ENCODE assay signal across 8 mouse cellular contexts in the genomic region with DNA sequence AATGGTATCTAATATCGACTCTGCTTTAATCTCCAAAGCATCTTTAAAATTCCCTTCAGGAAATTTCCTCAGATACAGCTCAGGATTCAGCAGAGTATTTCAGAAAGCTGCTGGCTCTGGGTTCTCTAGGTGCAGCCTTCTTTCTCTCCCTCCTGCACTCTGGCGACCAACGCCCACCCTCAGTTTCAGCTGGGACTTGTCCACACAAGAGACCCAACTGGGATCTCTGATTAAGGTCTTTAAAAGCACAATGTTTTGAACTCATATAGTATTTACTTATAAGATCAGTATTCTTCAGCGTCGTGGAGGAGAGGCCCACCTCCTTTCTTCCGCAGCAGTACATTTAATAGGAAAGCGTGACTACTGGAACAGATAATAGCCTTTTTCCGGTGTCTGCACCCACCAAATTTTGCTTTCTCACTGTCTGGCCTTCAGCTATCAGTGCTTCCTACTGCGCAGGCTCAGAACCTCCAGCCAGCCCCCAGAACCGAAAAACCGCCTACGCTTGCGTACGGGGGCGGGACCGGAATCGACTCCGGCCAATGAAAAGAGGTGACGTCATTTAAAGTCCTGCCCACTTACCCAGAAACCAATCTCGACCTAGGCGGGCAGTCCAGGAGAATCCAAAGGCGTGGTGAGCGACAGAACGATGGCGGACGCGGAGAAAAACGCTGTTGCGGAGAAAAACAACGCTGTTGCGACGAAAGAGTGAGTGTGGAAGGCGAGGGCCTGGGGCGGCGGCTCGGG. TPM values are rescaled to one million over a fixed set of nuclear protein-coding genes. Genes with fewer than 3 reads are reported as not detected.
A peak's percentile ranks its signal among the peaks of the same experiment; 100 is the strongest.
DNase-seq lines count a peak whose midpoint lies in the region; ATAC-seq and TF ChIP-seq lines count a peak whose summit lies in the region.

A gene (plus strand): TSS at position 576 of the 747 bp plus-strand sequence.

- H3K4me1 ChIP-seq in hindbrain, postnatal 0 days (ENCODE audit: insufficient read depth, low read length), result peaks cover 11% of the 10 kb centered on the region

- peaks cover 18% of the 10 kb centered on the region for H3K36me3 ChIP-seq in hindbrain, postnatal 0 days (ENCODE audit: insufficient read depth, low read length)

- no peak for TF ChIP-seq CTCF in gastrocnemius, adult 2 months (IDR thresholded peaks at IDR 0.05)
- no peak for TF ChIP-seq CTCF in hindbrain, postnatal 0 days (IDR thresholded peaks at IDR 0.05; ENCODE audit: low read depth)
- no peak for TF ChIP-seq CTCF in left cerebral cortex, adult 2 months (IDR thresholded peaks at IDR 0.05)

- intact Hi-C loops in gastrocnemius, adult 2 months (cut with DNase I), result no loop called here
- intact Hi-C loops in left cerebral cortex, adult 2 months (cut with DNase I), result loop anchor here (2.0 to 10.0 kb wide), 3 partner anchors 444 to 1230 kb away; a partner anchor contains a TSS

- 2% methylated on average over 36 of the region's 36 CpGs for WGBS in hindbrain, postnatal 0 days

- no peaks in the 10 kb centered on the region for H3K27me3 ChIP-seq in hindbrain, postnatal 0 days (ENCODE audit: insufficient read depth, low read length)

- peak within 1 kb of the TSS; percentile 94 for H3K27ac ChIP-seq in gastrocnemius, adult 2 months
- peak within 1 kb of the TSS; percentile 98 for H3K27ac ChIP-seq in hindbrain, postnatal 0 days
- peak within 1 kb of the TSS; percentile 91 for H3K27ac ChIP-seq in left cerebral cortex, adult 2 months

- H3K9me3 ChIP-seq in hindbrain, postnatal 0 days (ENCODE audit: low read length), result no peaks in the 10 kb centered on the region

- peak within 1 kb of the TSS; percentile 83 for H3K4me3 ChIP-seq in gastrocnemius, adult 2 months
- H3K4me3 ChIP-seq in hindbrain, postnatal 0 days (ENCODE audit: low read length), result peak within 1 kb of the TSS; percentile 73
- H3K4me3 ChIP-seq in left cerebral cortex, adult 2 months, result peak within 1 kb of the TSS; percentile 79

- H3K9ac ChIP-seq in hindbrain, postnatal 0 days (replicated peaks; ENCODE audit: low read length), result peak within 1 kb of the TSS; percentile 95

- ATAC-seq in common myeloid progenitor, adult 5-6 weeks (replicated peaks; ENCODE audit: low read depth, poor library complexity, severe bottlenecking), result peak; percentile 92
- peak; percentile 99 for ATAC-seq in hindbrain, postnatal 0 days
- peak; percentile 95 for ATAC-seq in megakaryocyte, adult 5-6 weeks (ENCODE audit: poor library complexity, severe bottlenecking)

- peak; percentile 98 for DNase-seq in ZHBTc4 (ENCODE audit: low read depth, low spot score)
- DNase-seq in gastrocnemius, adult 2 months, result peak; percentile 96
- peak; percentile 99 for DNase-seq in hindbrain, postnatal 0 days (ENCODE audit: low spot score)
- peak; percentile 95 to 96 for DNase-seq in left cerebral cortex, adult 2 months (ENCODE audit: extremely low spot score in 1 of 2, low spot score in 2 of 2)
- DNase-seq in right cerebral cortex, adult 2 months (ENCODE audit: low spot score in 2 of 2), result peak; percentile 97
- peak; percentile 96 for DNase-seq in urinary bladder, postnatal 14 days (ENCODE audit: low spot score)

- H3K4me2 ChIP-seq in hindbrain, postnatal 0 days (ENCODE audit: low read depth, low read length), result peak within 1 kb of the TSS; percentile 83

RNA-seq across cellular contexts. Expression of the gene that starts here (rescaled TPM):
- total RNA-seq in common myeloid progenitor, adult 5-6 weeks (2017), result 230 and 238 TPM in 2 replicates
- total RNA-seq in gastrocnemius, adult 2 months (2021), result 10 to 100 TPM; 32.4 to 35.5 TPM
- total RNA-seq in hindbrain, postnatal 0 days (2014; rRNA removed), result 760 and 789 TPM in 2 replicates
- polyA plus RNA-seq in hindbrain, postnatal 0 days (2015; fragmentation: Nextera tagmentation; extraction: Ambion mirVana), result 1,139 and 1,175 TPM in 2 replicates
- total RNA-seq in left cerebral cortex, adult 2 months (2021), result 100 to 1,000 TPM; 914 to 982 TPM
- total RNA-seq in megakaryocyte, adult 5-6 weeks (2015), result 39.2 and 44.3 TPM in 2 replicates
- total RNA-seq in megakaryocyte, adult 5-6 weeks (2017), result 91.8 and 102 TPM in 2 replicates

Comparison
In these comparisons a context has a peak if more than half of its experiments do, and no peak if none do; other contexts are left out.
1. Peak in every context shown above with its lines: DNase-seq, ATAC-seq, H3K4me3 ChIP-seq and H3K27ac ChIP-seq.